Mouse (Mus musculus) forebrain, postnatal 0 days (tissue): ENCODE results near the gene Tmem106c. TPM values are rescaled to one million over a fixed set of nuclear protein-coding genes. Genes with fewer than 3 reads are reported as not detected.

Source experiments
- ATAC-seq: fragments of 200-750 bp; cut with Nextera tagmentation; 2 replicates; pipeline ENCODE4 v1.8.0; 2017; ENCODE audit warnings: mild to moderate bottlenecking, moderate library complexity
- DNase-seq: peaks from one replicate; pipeline ENCODE4 v3.0.0-alpha.2; 2015
- H3K27ac ChIP-seq: fragments of 300-500 bp; sonication (generic); 2 replicates; pipeline ENCODE4 v1.5.1; 2014; ENCODE audit warnings: low read depth, mild to moderate bottlenecking, antibody characterized with exemption, low read length, moderate library complexity, mixed read lengths
- H3K27me3 ChIP-seq: fragments of 300-500 bp; sonication (generic); 2 replicates; pipeline ENCODE4 v1.6.1; 2014; ENCODE audit warnings: mild to moderate bottlenecking, low read length, mixed read lengths; ENCODE audit not compliant: insufficient read depth
- H3K36me3 ChIP-seq: fragments of 300-500 bp; sonication (generic); 2 replicates; pipeline ENCODE4 v1.6.1; 2014; ENCODE audit warnings: mild to moderate bottlenecking, moderate library complexity; ENCODE audit not compliant: insufficient read depth
- H3K4me1 ChIP-seq: fragments of 300-500 bp; sonication (generic); 2 replicates; pipeline ENCODE4 v1.6.1; 2014; ENCODE audit warnings: antibody characterized with exemption; ENCODE audit not compliant: insufficient read depth
- H3K4me2 ChIP-seq: fragments of 300-500 bp; sonication (generic); 2 replicates; pipeline ENCODE4 v1.6.1; 2014; ENCODE audit warnings: low read depth, mild to moderate bottlenecking, moderate library complexity
- H3K4me3 ChIP-seq: fragments of 300-500 bp; sonication (generic); 2 replicates; pipeline ENCODE4 v1.5.1; 2014; ENCODE audit warnings: low read depth, low read length, mixed read lengths
- H3K9ac ChIP-seq: fragments of 300-500 bp; sonication (generic); 2 replicates; pipeline ENCODE4 v1.6.1; 2014; ENCODE audit warnings: mild to moderate bottlenecking
- H3K9me3 ChIP-seq: fragments of 300-500 bp; sonication (generic); 2 replicates; pipeline ENCODE4 v1.6.1; 2016; ENCODE audit warnings: low read length
- CTCF ChIP-seq: sonication (generic); IDR thresholded peaks from 2 replicates; pipeline ENCODE4 v1.5.1; 2016; ENCODE audit warnings: antibody characterized with exemption, control low read depth, low read depth
- WGBS: fragments of 180-500 bp; shearing (Covaris S2); extraction: QIAGEN DNeasy Blood & Tissue Kit; methylation state at CpG from one replicate; pipeline ENCODE4 v1.1.7; 2014; 5-methylcytosine and 5-hydroxymethylcytosine counted together
- polyA plus RNA-seq: library from polyadenylated mRNA; unstranded; fragments of >200 nt; fragmentation: Nextera tagmentation; extraction: Ambion mirVana; gene quantifications from 2 replicates; pipeline ENCODE4 v1.2.1, GENCODE M21; 2015
- total RNA-seq: library from RNA; depleted of rRNA; stranded (reverse); fragments of >200 nt; gene quantifications from 2 replicates; pipeline ENCODE4 v1.2.3, GENCODE M21; 2014; rRNA removed

Gene Tmem106c
- total and polyA plus RNA-seq, 2 experiments from 2014 or later: 50.8 to 62.8 TPM

DNA sequence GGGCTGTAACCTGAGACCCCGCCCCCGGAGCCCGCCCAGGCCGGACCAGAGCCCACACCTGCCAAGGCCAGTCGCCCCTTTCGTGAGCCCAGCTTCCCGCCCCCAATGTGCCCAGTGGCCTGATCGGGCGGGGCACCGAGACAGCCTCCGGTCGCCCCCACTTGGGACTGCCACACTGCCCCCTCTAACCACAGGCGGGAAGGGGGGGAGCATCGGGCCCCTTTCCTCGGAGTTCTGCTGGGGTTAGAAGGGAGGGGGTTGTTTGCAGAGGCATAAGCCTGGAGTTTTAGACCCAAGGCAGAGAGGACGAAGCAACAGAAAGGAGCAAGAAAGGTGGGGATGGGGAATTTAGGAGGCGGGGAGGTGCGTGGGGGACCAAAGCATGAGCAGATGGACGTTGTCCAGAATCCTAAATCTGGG lies 40.8 kb downstream of the Tmem106c start:
- Histone ChIP-seq H3K9ac (peak overlapping the region; percentile 48), H3K36me3 (no peaks in the 10 kb centered on the region), H3K4me3 (peak overlapping the region; percentile 37), H3K9me3 (no peaks in the 10 kb centered on the region), H3K27me3 (peaks cover 35% of the 10 kb centered on the region), H3K27ac (no peak overlapping the region), H3K4me1 (peaks cover 29% of the 10 kb centered on the region), H3K4me2 (peak overlapping the region; percentile 85)
- no peak for TF ChIP-seq CTCF
- ATAC-seq: no peak
- WGBS: 3% methylated on average over 19 of the region's 19 CpGs
- DNase-seq: no peak

DNA sequence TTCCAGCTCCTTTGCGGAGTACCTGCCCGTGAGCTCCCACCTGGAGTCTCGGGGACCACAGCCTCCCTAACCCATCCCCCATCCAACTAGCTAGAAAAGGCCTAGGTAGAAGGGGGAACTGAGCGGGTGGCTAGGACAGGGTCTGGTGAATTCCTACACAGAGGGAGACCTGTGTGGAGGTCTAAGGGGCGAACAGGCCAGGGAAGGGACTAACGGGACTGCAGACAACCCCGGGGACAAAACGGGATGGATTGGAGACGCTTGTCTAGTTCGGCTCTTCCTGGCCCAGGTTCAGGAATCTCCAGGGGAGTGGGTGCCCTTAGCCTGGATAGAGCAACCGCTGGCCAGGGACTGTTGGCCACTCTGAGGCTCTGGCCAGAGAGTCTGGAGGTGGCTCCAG lies 41.2 kb downstream of the Tmem106c start:
- Histone ChIP-seq H3K27me3 (peaks cover 32% of the 10 kb centered on the region), H3K9ac (no peak overlapping the region), H3K27ac (no peak overlapping the region), H3K4me2 (peak overlapping the region; percentile 85; the same call in 1 of the 2 replicates), H3K9me3 (no peaks in the 10 kb centered on the region), H3K4me1 (peaks cover 29% of the 10 kb centered on the region), H3K36me3 (no peaks in the 10 kb centered on the region), H3K4me3 (no peak overlapping the region)
- no peak for DNase-seq
- no peak for ATAC-seq
- 21% methylated on average over 11 of the region's 11 CpGs for WGBS
- TF ChIP-seq CTCF: no peak

DNA sequence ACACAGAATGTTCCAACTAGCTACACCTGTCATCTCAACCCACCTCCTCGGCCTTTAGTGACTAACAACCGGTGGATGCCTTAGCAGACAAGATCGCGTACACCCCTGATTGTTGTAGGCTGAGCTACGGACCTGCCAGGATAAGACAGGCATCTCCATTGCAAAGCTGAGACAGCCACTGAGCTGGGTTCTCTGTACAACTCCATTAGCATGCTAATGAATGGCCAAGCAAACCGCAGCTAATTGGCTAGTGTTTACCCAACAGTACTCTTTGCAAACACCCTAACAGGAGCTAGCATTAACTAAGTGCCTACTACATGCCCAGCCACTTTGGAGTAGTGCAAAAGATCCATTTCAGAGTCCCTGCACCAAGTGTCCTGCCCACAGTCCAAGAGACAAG lies 48.8 kb downstream of the Tmem106c start:
- Histone ChIP-seq H3K4me3 (no peak overlapping the region), H3K27ac (no peak overlapping the region), H3K9ac (no peak overlapping the region), H3K9me3 (no peaks in the 10 kb centered on the region), H3K27me3 (no peaks in the 10 kb centered on the region), H3K4me2 (no peak overlapping the region), H3K4me1 (no peaks in the 10 kb centered on the region), H3K36me3 (no peaks in the 10 kb centered on the region)
- DNase-seq (no peak), ATAC-seq (no peak)
- WGBS: 29% methylated on average over 6 of the region's 6 CpGs
- no peak for TF ChIP-seq CTCF

GRCm38 (mm10) chr15:98017925-98018324 lies 53.9 kb downstream of the Tmem106c start:
- ATAC-seq (no peak), DNase-seq (no peak)
- no peak overlapping the region for H3K4me2 ChIP-seq
- H3K9ac ChIP-seq: no peak overlapping the region
- no peak for TF ChIP-seq CTCF
- no peak overlapping the region for H3K27ac ChIP-seq
- no peaks in the 10 kb centered on the region for H3K27me3 ChIP-seq
- H3K4me1 ChIP-seq: no peaks in the 10 kb centered on the region
- H3K9me3 ChIP-seq: no peaks in the 10 kb centered on the region
- no peaks in the 10 kb centered on the region for H3K36me3 ChIP-seq
- WGBS: 82% methylated on average over 4 of the region's 4 CpGs
- no peak overlapping the region for H3K4me3 ChIP-seq

- no peaks in the 10 kb centered on the region for H3K4me1 ChIP-seq
- H3K27ac ChIP-seq: no peak overlapping the region
- 58% methylated on average over 3 of the region's 3 CpGs for WGBS
- H3K27me3 ChIP-seq: no peaks in the 10 kb centered on the region
- TF ChIP-seq CTCF: no peak
- no peaks in the 10 kb centered on the region for H3K36me3 ChIP-seq
- no peak overlapping the region for H3K4me3 ChIP-seq
- no peaks in the 10 kb centered on the region for H3K9me3 ChIP-seq
- no peak for ATAC-seq
- no peak overlapping the region for H3K9ac ChIP-seq
- no peak for DNase-seq
- no peak overlapping the region for H3K4me2 ChIP-seq
Measured at GRCm38 (mm10) chr15:98019047-98019446, 55.0 kb downstream of the Tmem106c start.

Other genes with a start within 250 kb of the Tmem106c start
- gene Endou, start 232.9 kb upstream of the Tmem106c start, total RNA-seq: 0.14 and 0.15 TPM in 2 replicates
- 0.18 and 0.34 TPM in 2 replicates for gene Endou, start 232.9 kb upstream of the Tmem106c start, polyA plus RNA-seq
- 16.6 and 22.0 TPM in 2 replicates for gene Rapgef3, start 196.2 kb upstream of the Tmem106c start, total RNA-seq
- gene Rapgef3, start 196.2 kb upstream of the Tmem106c start, polyA plus RNA-seq: 6.5 and 8.7 TPM in 2 replicates
- 40.2 and 56.4 TPM in 2 replicates for gene Slc48a1, start 185.7 kb upstream of the Tmem106c start, total RNA-seq
- 123 and 135 TPM in 2 replicates for gene Slc48a1, start 185.7 kb upstream of the Tmem106c start, polyA plus RNA-seq
- gene Hdac7, start 119.7 kb upstream of the Tmem106c start, total RNA-seq: 20.7 and 29.4 TPM in 2 replicates
- gene Hdac7, start 119.7 kb upstream of the Tmem106c start, polyA plus RNA-seq: 16.2 and 21.6 TPM in 2 replicates
- 0.15 and 0.76 TPM in 2 replicates for gene Vdr, start 53.6 kb upstream of the Tmem106c start, total RNA-seq
- gene Vdr, start 53.6 kb upstream of the Tmem106c start, polyA plus RNA-seq: 0.04 and 0.05 TPM in 2 replicates
- 7.6 and 28.3 TPM in 2 replicates for gene Col2a1, start 40.5 kb downstream of the Tmem106c start, total RNA-seq
- 2.5 and 4.9 TPM in 2 replicates for gene Col2a1, start 40.5 kb downstream of the Tmem106c start, polyA plus RNA-seq
- 90.1 and 91.9 TPM in 2 replicates for gene Pfkm, start 128.4 kb downstream of the Tmem106c start, total RNA-seq
- gene Pfkm, start 128.4 kb downstream of the Tmem106c start, polyA plus RNA-seq: 76.4 and 86.3 TPM in 2 replicates
- gene Senp1, start 129.5 kb downstream of the Tmem106c start, total RNA-seq: 13.6 and 19.8 TPM in 2 replicates
- 8.5 and 12.2 TPM in 2 replicates for gene Senp1, start 129.5 kb downstream of the Tmem106c start, polyA plus RNA-seq
- gene Asb8, start 201.4 kb downstream of the Tmem106c start, total RNA-seq: 46.3 and 56.9 TPM in 2 replicates
- 36.5 and 46.8 TPM in 2 replicates for gene Asb8, start 201.4 kb downstream of the Tmem106c start, polyA plus RNA-seq
- gene Ccdc184, start 203.0 kb downstream of the Tmem106c start, total RNA-seq: 50.7 and 66.0 TPM in 2 replicates
- 56.3 and 68.9 TPM in 2 replicates for gene Ccdc184, start 203.0 kb downstream of the Tmem106c start, polyA plus RNA-seq
- not detected in 2 replicates for gene Olfr288, start 231.3 kb downstream of the Tmem106c start, total RNA-seq
- gene Olfr288, start 231.3 kb downstream of the Tmem106c start, polyA plus RNA-seq: 0.10 TPM in 1 of 2 replicates, not detected in the other